ENCODE assay signal across 8 mouse cellular contexts in genomic region chr5:124551349-124552093, GRCm38 (mm10). TPM values are rescaled to one million over a fixed set of nuclear protein-coding genes. Genes with fewer than 3 reads are reported as not detected.
DNase-seq lines count a peak whose midpoint lies in the region; ATAC-seq and TF ChIP-seq lines count a peak whose summit lies in the region.
"Not testable (repeated sequence)": the region's sequence is repeated elsewhere in the genome, so short reads cannot be mapped to it uniquely, and the experiment has no call there.

No protein-coding gene starts in this region.

- not testable (repeated sequence) for H3K79me2 ChIP-seq in liver, adult 2 months (ENCODE audit: control insufficient read depth, insufficient read depth, low read length)

- peak overlapping the region; percentile 50 to 82; a peak in 2 of 4 replicates for H3K27ac ChIP-seq in heart, embryonic 14.5 days (replicated peaks in 1 of 2; ENCODE audit: control insufficient read depth in 1 of 2, insufficient read depth in 1 of 2, low read depth in 2 of 2, low read length in 2 of 2)
- H3K27ac ChIP-seq in intestine, embryonic 16.5 days (ENCODE audit: low read length) = peak overlapping the region; percentile 82
- not testable (repeated sequence) for H3K27ac ChIP-seq in liver, adult 2 months (replicated peaks; ENCODE audit: insufficient read depth, low read depth, low read length); midbrain, embryonic 11.5 days (ENCODE audit: low read depth, low read length)
- H3K27ac ChIP-seq in small intestine, adult 2 months (ENCODE audit: insufficient read depth, low read depth, low read length) = peak overlapping the region; percentile 86; the same call in 1 of the 2 replicates

- H3K4me2 ChIP-seq in heart, embryonic 14.5 days (ENCODE audit: low read length) = peak overlapping the region; percentile 82
- H3K4me2 ChIP-seq in intestine, embryonic 16.5 days (ENCODE audit: low read depth, low read length) = peak overlapping the region; percentile 68
- peak overlapping the region; percentile 80 for H3K4me2 ChIP-seq in midbrain, embryonic 11.5 days

- not testable (repeated sequence) for TF ChIP-seq CTCF in liver, adult 2 months (IDR thresholded peaks at IDR 0.05; ENCODE audit: low read depth, low read length); small intestine, adult 2 months (IDR thresholded peaks at IDR 0.05; ENCODE audit: extremely low read depth, insufficient read length, insufficient replicate concordance, low read depth, low read length)

- H3K4me1 ChIP-seq in erythroblast, embryonic 14.5 days (ENCODE audit: control insufficient read depth) = peaks cover 26% of the 10 kb centered on the region
- H3K4me1 ChIP-seq in heart, embryonic 14.5 days (ENCODE audit: control insufficient read depth in 2 of 2, insufficient read depth in 2 of 2, low read length in 2 of 2); intestine, embryonic 16.5 days (ENCODE audit: control insufficient read depth, insufficient read depth, low read length); liver, adult 2 months (ENCODE audit: control insufficient read depth, insufficient read depth, low read length); midbrain, embryonic 11.5 days (ENCODE audit: control insufficient read depth, insufficient read depth, low read length); small intestine, adult 2 months (ENCODE audit: control insufficient read depth, insufficient read depth, insufficient read length, low read length): not testable (repeated sequence)

- H3K27me3 ChIP-seq in erythroblast, embryonic 14.5 days (ENCODE audit: control insufficient read depth); heart, embryonic 14.5 days (ENCODE audit: control insufficient read depth, insufficient read depth, low read length); intestine, embryonic 16.5 days (replicated peaks; ENCODE audit: control insufficient read depth, insufficient read depth, low read length); liver, adult 2 months (ENCODE audit: control insufficient read depth, insufficient read depth, low read length); midbrain, embryonic 11.5 days (ENCODE audit: control insufficient read depth, insufficient read depth, low read length); small intestine, adult 2 months (ENCODE audit: control insufficient read depth, insufficient read depth, low read length): not testable (repeated sequence)

- WGBS in heart, embryonic 14.5 days = 31% methylated on average over 5 of the region's 5 CpGs
- 24% methylated on average over 5 of the region's 5 CpGs for WGBS in intestine, embryonic 16.5 days
- 30% methylated on average over 5 of the region's 5 CpGs for WGBS in liver, adult 2 months
- 43% methylated on average over 5 of the region's 5 CpGs for WGBS in midbrain, embryonic 11.5 days
- 28% methylated on average over 5 of the region's 5 CpGs for WGBS in small intestine, adult 2 months

- H3K9me3 ChIP-seq in erythroblast, embryonic 14.5 days (ENCODE audit: control insufficient read depth, low read length); heart, embryonic 14.5 days (ENCODE audit: control insufficient read depth, low read length); intestine, embryonic 16.5 days (ENCODE audit: control insufficient read depth, low read length); midbrain, embryonic 11.5 days (ENCODE audit: control insufficient read depth, low read length): not testable (repeated sequence)

- H3K9ac ChIP-seq in heart, embryonic 14.5 days (ENCODE audit: low read length) = peak overlapping the region; percentile 70
- H3K9ac ChIP-seq in intestine, embryonic 16.5 days (ENCODE audit: low read depth, low read length) = peak overlapping the region; percentile 84
- H3K9ac ChIP-seq in liver, adult 2 months (ENCODE audit: low read depth, low read length) = 0 out of 2 replicates have a peak overlapping the region, but pooled peaks have one; percentile 22
- H3K9ac ChIP-seq in midbrain, embryonic 11.5 days (ENCODE audit: low read length) = peak overlapping the region; percentile 78

- peak overlapping the region; percentile 100 for H3K4me3 ChIP-seq in erythroblast, embryonic 14.5 days (replicated peaks)
- H3K4me3 ChIP-seq in heart, embryonic 14.5 days (ENCODE audit: control insufficient read depth in 1 of 2, insufficient read depth in 1 of 2, low read depth in 1 of 2, low read length in 2 of 2) = peak overlapping the region; percentile 65 to 74
- peak overlapping the region; percentile 92 for H3K4me3 ChIP-seq in intestine, embryonic 16.5 days (ENCODE audit: low read length)
- not testable (repeated sequence) for H3K4me3 ChIP-seq in liver, adult 2 months (ENCODE audit: insufficient read depth, low read depth, low read length); small intestine, adult 2 months (ENCODE audit: low read depth, low read length)
- peak overlapping the region; percentile 89 for H3K4me3 ChIP-seq in midbrain, embryonic 11.5 days (ENCODE audit: low read depth, low read length)

- ATAC-seq in heart, embryonic 14.5 days (ENCODE audit: insufficient number of reproducible peaks, insufficient read depth, low FRiP score, low read depth); intestine, embryonic 16.5 days; midbrain, embryonic 11.5 days (ENCODE audit: low FRiP score): not testable (repeated sequence)

- DNase-seq in 416B (ENCODE audit: low read depth) (peak; percentile 50), R1 (ENCODE audit: low read depth, low spot score) (peak; percentile 64)
- not testable (repeated sequence) for DNase-seq in liver, adult 2 months (ENCODE audit: extremely low read depth, low read depth, low spot score)
- peak; percentile 84 for DNase-seq in midbrain, embryonic 11.5 days (ENCODE audit: low spot score, missing footprints)

- TF ChIP-seq POLR2A in liver, adult 2 months (IDR thresholded peaks at IDR 0.05; ENCODE audit: extremely low read depth, insufficient read depth, low read length); small intestine, adult 2 months (IDR thresholded peaks at IDR 0.05; ENCODE audit: low read depth, low read length): not testable (repeated sequence)

- H3K36me3 ChIP-seq in erythroblast, embryonic 14.5 days (ENCODE audit: control insufficient read depth) = peaks cover 56% of the 10 kb centered on the region
- peaks cover 56% of the 10 kb centered on the region for H3K36me3 ChIP-seq in heart, embryonic 14.5 days (ENCODE audit: control insufficient read depth, insufficient read depth, low read length)
- H3K36me3 ChIP-seq in intestine, embryonic 16.5 days (ENCODE audit: control insufficient read depth, insufficient read depth, low read length) = not testable (repeated sequence)
- H3K36me3 ChIP-seq in liver, adult 2 months (ENCODE audit: control insufficient read depth, insufficient read depth, low read length) = peaks cover 24% of the 10 kb centered on the region
- H3K36me3 ChIP-seq in midbrain, embryonic 11.5 days (ENCODE audit: control insufficient read depth, insufficient read depth, low read length) = peaks cover 14% of the 10 kb centered on the region
- peaks cover 32% of the 10 kb centered on the region for H3K36me3 ChIP-seq in small intestine, adult 2 months (ENCODE audit: control insufficient read depth, insufficient read depth, low read length)

RNA-seq across cellular contexts. Expression of gene Ddx55, which starts 1.1 kb away (rescaled TPM):
- 0.84 and 0.94 TPM in 2 replicates for polyA plus RNA-seq in erythroblast, embryonic 14.5 days (2012)
- polyA plus RNA-seq in heart, embryonic 14.5 days (2014; fragmentation: Nextera tagmentation; extraction: Ambion mirVana) = 6.5 and 8.3 TPM in 2 replicates
- 12.5 and 14.5 TPM in 2 replicates for polyA plus RNA-seq in intestine, embryonic 16.5 days (2015; fragmentation: Nextera tagmentation; extraction: Ambion mirVana)
- 3.0 and 3.8 TPM in 2 replicates for total RNA-seq in liver, adult 2 months (2014; rRNA removed)
- polyA plus RNA-seq in liver, adult 2 months (2012; rRNA removed) = 3.5 and 6.3 TPM in 2 replicates
- 13.2 and 15.0 TPM in 2 replicates for polyA plus RNA-seq in midbrain, embryonic 11.5 days (2014; fragmentation: Nextera tagmentation; extraction: Ambion mirVana)
- 8.7 and 12.1 TPM in 2 replicates for polyA plus RNA-seq in small intestine, adult 2 months (2012; rRNA removed)

RNA-seq across cellular contexts. Expression of gene Tmed2, which starts 11.0 kb away (rescaled TPM):
- polyA plus RNA-seq in erythroblast, embryonic 14.5 days (2012) = 11.7 and 17.6 TPM in 2 replicates
- 437 and 446 TPM in 2 replicates for polyA plus RNA-seq in heart, embryonic 14.5 days (2014; fragmentation: Nextera tagmentation; extraction: Ambion mirVana)
- 635 and 649 TPM in 2 replicates for polyA plus RNA-seq in intestine, embryonic 16.5 days (2015; fragmentation: Nextera tagmentation; extraction: Ambion mirVana)
- total RNA-seq in liver, adult 2 months (2014; rRNA removed) = 374 and 414 TPM in 2 replicates
- 124 and 135 TPM in 2 replicates for polyA plus RNA-seq in liver, adult 2 months (2012; rRNA removed)
- 490 and 523 TPM in 2 replicates for polyA plus RNA-seq in midbrain, embryonic 11.5 days (2014; fragmentation: Nextera tagmentation; extraction: Ambion mirVana)
- 182 and 188 TPM in 2 replicates for polyA plus RNA-seq in small intestine, adult 2 months (2012; rRNA removed)

RNA-seq across cellular contexts. Expression of gene Rilpl1, which starts 20.3 kb away (rescaled TPM):
- 0.02 and 0.06 TPM in 2 replicates for polyA plus RNA-seq in erythroblast, embryonic 14.5 days (2012)
- 27.2 and 28.3 TPM in 2 replicates for polyA plus RNA-seq in heart, embryonic 14.5 days (2014; fragmentation: Nextera tagmentation; extraction: Ambion mirVana)
- polyA plus RNA-seq in intestine, embryonic 16.5 days (2015; fragmentation: Nextera tagmentation; extraction: Ambion mirVana) = 8.6 and 8.8 TPM in 2 replicates
- total RNA-seq in liver, adult 2 months (2014; rRNA removed) = 1.4 and 1.6 TPM in 2 replicates
- 0.97 and 2.0 TPM in 2 replicates for polyA plus RNA-seq in liver, adult 2 months (2012; rRNA removed)
- 17.7 and 21.7 TPM in 2 replicates for polyA plus RNA-seq in midbrain, embryonic 11.5 days (2014; fragmentation: Nextera tagmentation; extraction: Ambion mirVana)
- polyA plus RNA-seq in small intestine, adult 2 months (2012; rRNA removed) = 2.3 and 2.9 TPM in 2 replicates

RNA-seq across cellular contexts. Expression of gene Eif2b1, which starts 27.4 kb away (rescaled TPM):
- 0.41 and 0.57 TPM in 2 replicates for polyA plus RNA-seq in erythroblast, embryonic 14.5 days (2012)
- 57.6 and 60.4 TPM in 2 replicates for polyA plus RNA-seq in heart, embryonic 14.5 days (2014; fragmentation: Nextera tagmentation; extraction: Ambion mirVana)
- polyA plus RNA-seq in intestine, embryonic 16.5 days (2015; fragmentation: Nextera tagmentation; extraction: Ambion mirVana) = 85.5 and 86.6 TPM in 2 replicates
- 10.5 and 13.0 TPM in 2 replicates for total RNA-seq in liver, adult 2 months (2014; rRNA removed)
- polyA plus RNA-seq in liver, adult 2 months (2012; rRNA removed) = 12.0 and 13.2 TPM in 2 replicates
- polyA plus RNA-seq in midbrain, embryonic 11.5 days (2014; fragmentation: Nextera tagmentation; extraction: Ambion mirVana) = 84.6 and 87.3 TPM in 2 replicates
- polyA plus RNA-seq in small intestine, adult 2 months (2012; rRNA removed) = 9.1 and 12.5 TPM in 2 replicates

RNA-seq across cellular contexts. Expression of gene Gtf2h3, which starts 27.4 kb away (rescaled TPM):
- polyA plus RNA-seq in erythroblast, embryonic 14.5 days (2012) = 0.27 and 0.28 TPM in 2 replicates
- polyA plus RNA-seq in heart, embryonic 14.5 days (2014; fragmentation: Nextera tagmentation; extraction: Ambion mirVana) = 33.5 and 34.1 TPM in 2 replicates
- 51.2 and 52.2 TPM in 2 replicates for polyA plus RNA-seq in intestine, embryonic 16.5 days (2015; fragmentation: Nextera tagmentation; extraction: Ambion mirVana)
- total RNA-seq in liver, adult 2 months (2014; rRNA removed) = 11.9 and 12.2 TPM in 2 replicates
- 21.2 and 23.9 TPM in 2 replicates for polyA plus RNA-seq in liver, adult 2 months (2012; rRNA removed)
- 73.0 and 85.9 TPM in 2 replicates for polyA plus RNA-seq in midbrain, embryonic 11.5 days (2014; fragmentation: Nextera tagmentation; extraction: Ambion mirVana)
- 8.5 and 20.0 TPM in 2 replicates for polyA plus RNA-seq in small intestine, adult 2 months (2012; rRNA removed)

Comparison
In these comparisons a context has a peak if more than half of its experiments do, and no peak if none do; other contexts are left out.
1. H3K9ac ChIP-seq: peak in every context shown above with its lines; median percentile 84 in intestine, embryonic 16.5 days; 78 in midbrain, embryonic 11.5 days; 70 in heart, embryonic 14.5 days; 22 in liver, adult 2 months.